Mouse (Mus musculus) brain, embryonic 14.5 days (tissue): ENCODE measurements at regions not wholly inside any gene's neighbourhood (a gene's known extent, or its start where the extent isn't known, plus 50 kb on each side); places are given as distances from the start of the nearest gene placed in this dataset.

Experiments used
- CTCF ChIP-seq: fragments of 200-500 bp; IDR thresholded peaks from 2 replicates; pipeline ENCODE4 v1.5.1; 2012; ENCODE audit warnings: inconsistent platforms, mild to moderate bottlenecking, moderate library complexity, borderline replicate concordance; ENCODE audit not compliant: insufficient read depth, insufficient read length; ENCODE audit errors: extremely low read depth
- POLR2A ChIP-seq: fragments of 200-500 bp; IDR thresholded peaks from 2 replicates; pipeline ENCODE4 v1.6.1; 2012; ENCODE audit warnings: mild to moderate bottlenecking, inconsistent platforms, borderline replicate concordance; ENCODE audit not compliant: poor library complexity, insufficient read depth, insufficient read length, severe bottlenecking; ENCODE audit errors: extremely low read depth

GRCm38 (mm10) chr17:68106366-68106765 is 102.4 kb upstream of the Arhgap28 start:
- TF ChIP-seq CTCF (no peak), POLR2A (no peak)
